Mouse (Mus musculus) midbrain, embryonic 11.5 days (tissue): ENCODE results near the gene Ctf2. TPM values are rescaled to one million over a fixed set of nuclear protein-coding genes. Genes with fewer than 3 reads are reported as not detected.

ENCODE experiments used
- ATAC-seq: fragments of 200-750 bp; cut with Nextera tagmentation; 2 replicates; pipeline ENCODE4 v1.8.0; 2017; ENCODE audit warnings: moderate TSS enrichment, moderate library complexity; ENCODE audit not compliant: low FRiP score
- DNase-seq: peaks from one replicate; pipeline ENCODE4 v3.0.0; 2015; ENCODE audit warnings: low spot score; ENCODE audit errors: missing footprints
- H3K27ac ChIP-seq: fragments of 300-500 bp; sonication (generic); 2 replicates; pipeline ENCODE4 v1.5.1; 2014; ENCODE audit warnings: low read depth, low read length
- H3K27me3 ChIP-seq: fragments of 300-500 bp; sonication (generic); 2 replicates; pipeline ENCODE4 v1.6.1; 2014; ENCODE audit warnings: mild to moderate bottlenecking, low read length, moderate library complexity, mixed read lengths; ENCODE audit not compliant: control insufficient read depth, insufficient read depth
- H3K36me3 ChIP-seq: fragments of 300-500 bp; sonication (generic); 2 replicates; pipeline ENCODE4 v1.6.1; 2014; ENCODE audit warnings: mild to moderate bottlenecking, low read length, moderate library complexity, mixed read lengths; ENCODE audit not compliant: control insufficient read depth, insufficient read depth
- H3K4me1 ChIP-seq: fragments of 300-500 bp; sonication (generic); 2 replicates; pipeline ENCODE4 v1.6.1; 2014; ENCODE audit warnings: low read length; ENCODE audit not compliant: control insufficient read depth, insufficient read depth
- H3K4me2 ChIP-seq: fragments of 300-500 bp; sonication (generic); 2 replicates; pipeline ENCODE4 v1.6.1; 2014; ENCODE audit warnings: mild to moderate bottlenecking, moderate library complexity
- H3K4me3 ChIP-seq: fragments of 300-500 bp; sonication (generic); 2 replicates; pipeline ENCODE4 v1.5.1; 2014; ENCODE audit warnings: low read depth, low read length
- H3K9ac ChIP-seq: fragments of 300-500 bp; sonication (generic); 2 replicates; pipeline ENCODE4 v1.6.1; 2014; ENCODE audit warnings: low read length
- H3K9me3 ChIP-seq: fragments of 300-500 bp; sonication (generic); 2 replicates; pipeline ENCODE4 v1.6.1; 2016; ENCODE audit warnings: low read length; ENCODE audit not compliant: control insufficient read depth
- WGBS: fragments of 180-500 bp; shearing (Covaris S2); extraction: QIAGEN DNeasy Blood & Tissue Kit; methylation state at CpG from one replicate; pipeline ENCODE4 v1.1.7; 2014; 5-methylcytosine and 5-hydroxymethylcytosine counted together
- polyA plus RNA-seq: library from polyadenylated mRNA; unstranded; fragments of >200 nt; fragmentation: Nextera tagmentation; extraction: Ambion mirVana; gene quantifications from 2 replicates; pipeline ENCODE4 v1.2.1, GENCODE M21; 2014

Ctf2 gene
- polyA plus RNA-seq, 1 experiment from 2014 or later, result 0.12 TPM

GRCm38 (mm10) chr7:127730170-127730569 is 1.8 kb downstream of the Ctf2 start:
- WGBS, result 82% methylated on average over 4 of the region's 4 CpGs
- H3K27me3 ChIP-seq, result no peaks in the 10 kb centered on the region
- no peak overlapping the region for H3K27ac ChIP-seq

GRCm38 (mm10) chr7:127727898-127728297 is 4.1 kb downstream of the Ctf2 start:
- Histone ChIP-seq H3K9ac (no peak overlapping the region), H3K4me1 (no peaks in the 10 kb centered on the region), H3K4me3 (no peak overlapping the region), H3K9me3 (no peaks in the 10 kb centered on the region), H3K27me3 (no peaks in the 10 kb centered on the region), H3K36me3 (no peaks in the 10 kb centered on the region), H3K27ac (no peak overlapping the region), H3K4me2 (no peak overlapping the region)
- DNase-seq (no peak), ATAC-seq (no peak)
- WGBS, result 91% methylated on average over 7 of the region's 7 CpGs

More at GRCm38 (mm10) chr7:127730170-127730569, 1.8 kb downstream of the Ctf2 start:
- Histone ChIP-seq H3K9ac (no peak overlapping the region), H3K4me2 (no peak overlapping the region), H3K4me1 (no peaks in the 10 kb centered on the region), H3K4me3 (no peak overlapping the region), H3K36me3 (no peaks in the 10 kb centered on the region), H3K9me3 (no peaks in the 10 kb centered on the region)
- ATAC-seq, result no peak
- DNase-seq, result no peak

GRCm38 (mm10) chr7:127725924-127726323 is 6.0 kb downstream of the Ctf2 start:
- Histone ChIP-seq H3K9ac (no peak overlapping the region), H3K27ac (no peak overlapping the region), H3K9me3 (no peaks in the 10 kb centered on the region), H3K4me3 (no peak overlapping the region), H3K4me1 (no peaks in the 10 kb centered on the region), H3K27me3 (no peaks in the 10 kb centered on the region), H3K4me2 (no peak overlapping the region), H3K36me3 (no peaks in the 10 kb centered on the region)
- DNase-seq (no peak), ATAC-seq (no peak)
- WGBS, result 42% methylated on average over 6 of the region's 6 CpGs

- H3K36me3 ChIP-seq, result no peaks in the 10 kb centered on the region
- no peaks in the 10 kb centered on the region for H3K27me3 ChIP-seq
- H3K4me1 ChIP-seq, result no peaks in the 10 kb centered on the region
- H3K4me2 ChIP-seq, result no peak overlapping the region
- WGBS, result 36% methylated on average over 2 of the region's 2 CpGs
- H3K27ac ChIP-seq, result no peak overlapping the region
- H3K9ac ChIP-seq, result no peak overlapping the region
- H3K9me3 ChIP-seq, result no peaks in the 10 kb centered on the region
- no peak for ATAC-seq
- no peak for DNase-seq
- no peak overlapping the region for H3K4me3 ChIP-seq
These were observed 6.5 kb downstream of the Ctf2 start for GRCm38 (mm10) chr7:127725490-127725889.

DNA sequence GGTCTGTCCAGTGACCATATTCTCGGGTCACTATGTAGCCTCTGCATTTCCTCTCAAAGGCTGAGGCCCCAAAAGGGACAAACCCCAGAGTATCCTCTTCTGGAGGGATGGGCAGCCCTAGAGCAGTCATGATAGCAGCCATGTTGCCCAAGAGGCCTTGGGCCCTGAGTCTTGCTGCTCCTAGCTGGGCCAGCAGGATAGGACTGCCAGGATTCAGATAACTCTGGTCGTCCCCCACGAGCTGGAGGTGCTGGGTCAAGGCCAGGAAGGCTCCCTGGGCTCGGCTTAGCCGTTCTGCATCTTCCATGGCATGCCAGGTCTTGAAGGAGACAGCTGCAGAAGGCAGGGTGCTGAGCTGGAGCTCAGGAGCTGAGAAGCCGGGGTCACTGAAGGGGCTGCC is 12.7 kb downstream of the Ctf2 start:
- Histone ChIP-seq H3K4me1 (peaks cover 9% of the 10 kb centered on the region; the same call in 1 of the 2 replicates), H3K9ac (no peak overlapping the region), H3K27ac (no peak overlapping the region), H3K4me3 (no peak overlapping the region), H3K27me3 (no peaks in the 10 kb centered on the region), H3K9me3 (no peaks in the 10 kb centered on the region), H3K4me2 (no peak overlapping the region), H3K36me3 (no peaks in the 10 kb centered on the region)
- ATAC-seq (no peak), DNase-seq (no peak)
- WGBS, result 94% methylated on average over 6 of the region's 6 CpGs

GRCm38 (mm10) chr7:127718339-127718738 is 13.6 kb downstream of the Ctf2 start:
- H3K4me2 ChIP-seq, result no peak overlapping the region
- H3K36me3 ChIP-seq, result no peaks in the 10 kb centered on the region
- no peaks in the 10 kb centered on the region for H3K9me3 ChIP-seq
- DNase-seq (no peak), ATAC-seq (no peak)
- H3K9ac ChIP-seq, result no peak overlapping the region
- H3K4me3 ChIP-seq, result no peak overlapping the region
- H3K27me3 ChIP-seq, result no peaks in the 10 kb centered on the region
- H3K4me1 ChIP-seq, result peaks cover 9% of the 10 kb centered on the region; the same call in 1 of the 2 replicates
- H3K27ac ChIP-seq, result no peak overlapping the region
- WGBS, result 87% methylated on average over 6 of the region's 6 CpGs

- WGBS, result under 1% methylated on average over 29 of the region's 41 CpGs
- Histone ChIP-seq H3K36me3 (no peaks in the 10 kb centered on the region), H3K9ac (peak overlapping the region; percentile 60), H3K4me3 (peak overlapping the region; percentile 35), H3K4me1 (peaks cover 18% of the 10 kb centered on the region), H3K27ac (no peak overlapping the region), H3K27me3 (no peaks in the 10 kb centered on the region), H3K9me3 (no peaks in the 10 kb centered on the region), H3K4me2 (peak overlapping the region; percentile 54)
- ATAC-seq (peak; percentile 67), DNase-seq (peak; percentile 97)
These were observed 15.0 kb downstream of the Ctf2 start for GRCm38 (mm10) chr7:127716992-127717391.

DNA sequence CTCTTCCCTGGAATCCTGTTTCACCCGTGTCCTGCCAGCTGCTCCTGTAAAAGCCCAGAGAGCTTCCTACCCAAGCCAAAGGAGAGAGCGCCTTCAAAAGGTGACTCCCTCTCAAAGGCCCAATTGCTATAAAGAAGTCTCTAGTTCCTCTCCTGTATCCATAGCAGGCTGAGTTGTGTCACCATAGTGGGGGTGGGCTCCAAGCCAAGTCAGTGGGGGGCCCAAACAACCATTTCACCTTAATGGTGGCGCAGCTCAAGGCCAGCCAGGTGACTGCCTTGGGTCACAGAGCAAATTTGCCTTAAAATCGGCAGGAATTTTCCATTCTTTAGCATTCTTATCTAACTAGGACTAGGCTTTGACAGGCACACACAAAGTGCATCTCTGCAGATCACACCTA is 17.1 kb downstream of the Ctf2 start:
- no peak overlapping the region for H3K4me3 ChIP-seq
- 79% methylated on average over 4 of the region's 4 CpGs for WGBS
- DNase-seq (no peak), ATAC-seq (no peak)
- H3K27ac ChIP-seq, result no peak overlapping the region
- H3K36me3 ChIP-seq, result no peaks in the 10 kb centered on the region
- H3K27me3 ChIP-seq, result no peaks in the 10 kb centered on the region
- H3K4me2 ChIP-seq, result no peak overlapping the region
- no peaks in the 10 kb centered on the region for H3K9me3 ChIP-seq
- peaks cover 19% of the 10 kb centered on the region for H3K4me1 ChIP-seq
- no peak overlapping the region for H3K9ac ChIP-seq

GRCm38 (mm10) chr7:127712461-127713385 is 19.2 kb downstream of the Ctf2 start, which contains the start of gene Ctf1:
Gene Ctf1, plus strand, starts transcription at chr7:127712736.
- no peaks in the 10 kb centered on the region for H3K9me3 ChIP-seq
- peaks cover 22% of the 10 kb centered on the region for H3K4me1 ChIP-seq
- peak within 1 kb of the TSS; percentile 28 for H3K4me3 ChIP-seq
- DNase-seq (peak; percentile 98), ATAC-seq (peak; percentile 25; the same call in 1 of the 2 replicates)
- H3K9ac ChIP-seq, result peak within 1 kb of the TSS; percentile 54
- no peaks in the 10 kb centered on the region for H3K27me3 ChIP-seq
- no peaks in the 10 kb centered on the region for H3K36me3 ChIP-seq
- H3K27ac ChIP-seq, result peak within 1 kb of the TSS; percentile 68
- under 1% methylated on average over 28 of the region's 28 CpGs for WGBS
- H3K4me2 ChIP-seq, result peak within 1 kb of the TSS; percentile 60
